Mouse (Mus musculus) brain, adult 2 months (tissue): ENCODE results near the gene Nfam1.

Experiments used
- DNase-seq: peaks from one replicate; pipeline ENCODE4 v3.0.0; 2011; ENCODE audit warnings: low read depth, low spot score

Nfam1 gene

DNA sequence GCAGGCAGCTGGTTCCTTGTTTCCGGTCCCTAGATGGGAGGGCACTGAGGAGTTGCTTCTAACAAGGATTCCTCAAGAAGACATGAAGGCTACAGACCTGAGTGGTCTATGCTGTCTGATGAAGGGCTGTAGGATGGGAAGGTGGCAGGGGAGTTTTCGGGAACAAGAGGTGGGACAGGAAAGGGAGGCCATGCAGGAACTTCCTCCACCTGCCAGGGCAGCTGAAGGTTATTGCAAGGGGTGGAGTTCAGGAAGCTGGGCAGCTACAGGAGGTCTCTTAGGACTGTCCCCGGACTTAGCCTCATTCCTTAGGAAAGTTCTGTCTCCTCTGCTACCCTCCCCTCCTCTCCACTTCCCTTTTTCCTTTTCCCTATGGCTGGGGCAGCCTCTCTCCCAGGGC lies 5.7 kb upstream of the Nfam1 start:
- no peak for DNase-seq

DNA sequence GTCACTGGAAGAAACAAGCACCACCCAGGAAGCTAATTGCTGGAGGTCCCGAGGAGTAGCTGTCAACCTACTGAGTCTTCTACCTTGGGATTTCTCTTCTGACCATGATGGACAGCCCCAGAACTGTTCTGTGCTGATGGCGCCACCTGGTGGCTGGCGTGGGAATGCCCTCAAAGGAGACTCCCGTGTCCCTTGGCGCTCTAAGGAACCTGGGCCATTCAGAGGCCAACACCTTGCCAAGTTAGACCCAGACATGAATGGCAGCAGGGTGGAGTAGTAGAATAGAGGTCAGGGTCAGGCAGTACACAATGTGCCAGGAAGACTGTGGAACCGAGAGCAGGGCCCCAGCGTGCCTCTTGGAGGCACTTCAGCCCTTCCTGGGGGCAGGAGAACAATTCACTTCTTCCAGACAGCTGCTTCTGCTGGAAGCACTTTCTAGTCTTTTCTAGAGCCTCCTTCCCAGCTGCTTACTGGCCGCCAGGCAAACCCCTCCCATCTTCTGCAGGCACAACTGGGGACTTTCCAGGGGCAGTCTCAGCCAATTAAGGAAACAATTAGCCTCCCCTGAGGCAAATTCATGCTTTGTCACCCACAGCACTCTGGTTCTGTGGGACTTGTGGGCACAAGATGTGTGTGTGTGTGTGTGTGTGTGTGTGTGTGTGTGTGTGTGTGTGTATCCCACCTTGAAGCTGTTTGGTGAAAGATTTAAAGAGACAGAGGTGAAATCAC lies 4.8 kb upstream of the Nfam1 start:
- peak; percentile 82 for DNase-seq

DNA sequence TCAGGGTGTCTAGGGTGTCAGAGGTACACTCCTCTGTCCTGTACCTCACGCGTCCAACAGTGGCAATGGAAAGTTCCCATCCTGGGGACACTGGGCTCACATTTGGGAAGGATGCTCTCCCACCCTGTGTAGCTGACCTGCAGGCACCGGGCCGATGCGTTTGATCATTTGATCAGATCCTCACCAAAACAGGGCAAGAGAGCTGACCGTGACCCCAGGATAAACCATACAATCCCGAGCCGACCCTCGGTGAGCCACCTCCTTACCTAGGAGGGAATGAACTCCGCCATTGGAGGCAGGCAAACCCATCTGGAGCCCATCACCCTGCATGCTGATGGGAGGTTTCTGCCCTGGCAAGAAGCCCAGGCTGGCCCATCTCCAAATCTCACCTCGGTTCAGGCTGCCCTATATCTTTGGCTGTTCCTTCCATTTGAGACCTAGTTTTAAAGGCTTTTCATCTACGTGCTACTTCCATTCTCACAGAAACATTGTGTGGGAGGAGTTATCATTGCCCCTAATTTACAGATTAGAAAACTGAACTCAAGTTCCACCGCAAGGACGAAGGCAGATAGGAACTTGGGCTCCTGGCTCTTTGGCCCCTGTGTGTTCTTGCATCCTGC lies 3.9 kb upstream of the Nfam1 start:
- DNase-seq: peak; percentile 72

DNA sequence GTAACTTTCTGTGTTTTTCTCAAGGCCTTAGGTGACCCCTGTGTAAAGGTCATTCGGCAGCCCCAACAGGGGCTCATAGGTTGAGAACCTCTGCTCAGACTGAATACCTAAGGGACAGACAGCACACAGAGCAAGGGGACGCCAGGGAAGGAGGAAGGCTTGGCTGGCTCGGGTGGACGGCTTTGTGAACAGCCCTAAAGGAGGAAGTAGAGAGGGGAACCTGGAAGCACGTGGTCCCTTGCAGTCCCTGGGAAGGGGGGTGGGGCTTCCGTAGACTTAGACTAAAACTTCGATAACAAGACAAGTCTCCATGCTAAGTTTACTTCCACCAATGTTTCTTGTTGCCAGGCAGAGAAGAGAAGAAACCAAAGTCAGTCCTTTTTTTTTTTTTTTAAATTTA lies 3.0 kb upstream of the Nfam1 start:
- DNase-seq: no peak

DNA sequence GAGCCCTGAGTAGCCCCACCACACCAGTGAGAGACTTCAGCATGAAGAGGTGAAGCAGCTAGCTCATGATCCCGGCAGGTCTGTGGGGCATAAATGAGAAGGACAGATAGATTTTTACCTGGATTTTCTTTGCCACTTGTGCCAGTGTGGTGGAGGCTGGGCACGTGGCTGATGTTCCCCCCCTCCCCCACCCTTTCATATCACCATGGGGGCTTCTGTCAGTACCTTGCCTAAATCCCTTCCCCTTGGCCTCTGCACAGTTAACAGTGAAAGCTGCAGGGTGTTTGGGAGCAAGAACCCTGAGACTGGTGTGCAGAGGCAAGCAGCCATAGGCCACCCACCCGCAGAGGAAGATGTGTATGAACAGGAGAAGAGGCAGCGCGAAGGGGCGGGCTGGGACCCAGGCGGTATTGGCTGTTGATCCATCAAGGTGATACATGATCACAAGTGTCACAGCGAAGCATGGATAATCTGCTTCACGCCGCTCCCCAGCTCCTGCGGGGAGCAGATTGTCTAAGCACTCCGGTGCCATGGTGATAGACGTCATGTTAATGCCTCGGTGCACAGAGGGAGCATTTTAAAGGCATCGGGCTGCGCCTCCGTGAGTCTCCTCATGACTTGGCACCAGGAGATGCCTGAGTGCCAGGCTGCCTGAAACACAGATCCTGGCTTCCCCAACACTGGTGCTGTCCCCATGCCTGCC lies 1.3 kb upstream of the Nfam1 start:
- peak; percentile 92 for DNase-seq

DNA sequence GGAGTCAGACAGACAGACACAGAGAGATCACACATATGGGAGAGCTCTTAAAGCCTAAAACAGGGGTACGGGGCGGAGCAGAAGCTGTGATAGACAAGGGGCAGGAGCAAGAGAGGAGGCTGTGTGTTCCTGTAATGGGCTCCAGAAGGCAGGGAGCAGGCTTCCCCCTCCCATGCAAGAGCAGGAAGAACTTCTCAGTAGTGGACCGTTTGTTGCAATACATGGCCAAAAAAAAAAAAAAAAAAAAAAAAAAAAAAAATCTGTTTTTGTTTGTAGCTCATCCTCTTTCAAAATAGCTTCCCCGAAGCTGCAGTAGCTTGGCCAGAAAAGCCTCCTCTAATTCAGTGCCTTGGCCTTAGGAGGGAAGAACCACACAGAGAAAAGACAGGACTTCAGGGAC lies 2.2 kb downstream of the Nfam1 start:
- DNase-seq: no peak

DNA sequence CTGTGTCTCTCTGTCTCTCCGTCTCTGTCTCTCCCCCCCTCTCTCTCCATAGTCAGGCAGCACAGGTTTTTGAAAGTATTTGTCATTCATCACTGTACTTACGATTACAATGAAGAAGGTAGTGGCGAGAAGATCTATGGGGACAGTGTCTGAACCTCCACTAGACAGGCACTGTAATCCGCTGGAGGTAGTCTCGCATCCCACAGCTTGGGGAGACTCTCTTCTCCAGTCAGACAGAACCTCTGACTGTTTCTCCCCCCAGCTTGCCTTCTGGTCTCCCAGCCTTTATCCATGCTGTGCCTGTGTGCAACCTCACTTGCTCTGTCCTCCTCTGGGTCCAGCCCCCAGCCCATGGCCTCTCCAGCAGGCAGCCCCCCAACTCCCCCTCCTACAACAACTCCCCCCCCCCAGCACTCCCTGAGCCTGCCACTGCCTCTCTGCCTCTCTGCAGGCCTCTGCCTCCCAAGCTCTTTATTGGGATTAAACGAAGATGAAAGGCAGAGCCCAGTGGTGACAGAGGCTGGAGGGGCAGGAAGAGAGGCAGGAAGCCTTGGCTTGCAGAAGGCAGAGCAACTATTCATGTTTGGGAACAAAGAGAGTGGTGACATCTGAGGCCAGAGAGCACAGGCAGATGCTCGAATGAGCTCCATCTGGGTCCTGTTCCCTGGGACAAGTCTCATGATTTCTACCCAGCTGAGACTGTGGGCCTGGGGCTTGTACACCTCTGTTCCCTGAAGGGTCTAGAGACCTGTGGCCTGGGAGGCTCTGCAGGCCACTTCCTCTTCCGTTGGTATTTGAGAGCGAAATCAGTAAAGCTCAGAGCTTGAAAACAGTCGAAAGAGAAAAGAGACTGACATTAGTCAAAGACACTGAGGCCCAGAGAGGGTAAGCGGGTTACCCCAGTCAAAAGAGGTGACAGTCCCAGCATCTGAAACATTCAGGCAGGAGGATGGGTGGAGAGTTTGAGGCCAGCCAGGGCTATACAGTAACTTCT lies 3.1 kb downstream of the Nfam1 start:
- no peak for DNase-seq

DNA sequence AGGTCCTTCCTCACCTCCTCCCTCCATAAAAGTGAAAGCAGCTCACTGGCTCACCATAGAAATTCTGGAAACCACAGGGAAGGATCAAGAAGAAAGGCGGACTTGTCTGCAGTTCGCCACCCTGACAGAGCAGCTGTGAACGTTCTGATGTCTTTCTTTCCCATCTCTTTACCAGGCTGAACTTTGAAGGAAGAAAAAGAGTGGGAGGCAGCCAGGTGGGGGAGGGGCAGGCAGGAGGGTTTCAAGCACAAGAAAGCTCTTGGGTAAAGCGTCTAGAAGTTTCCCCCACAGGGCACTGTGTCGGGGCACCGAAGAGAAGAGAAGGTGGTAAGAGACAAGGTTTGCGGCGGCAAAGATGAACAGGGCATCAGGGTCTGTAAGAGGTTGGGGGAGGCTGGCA lies 7.0 kb downstream of the Nfam1 start:
- DNase-seq: peak; percentile 59

DNA sequence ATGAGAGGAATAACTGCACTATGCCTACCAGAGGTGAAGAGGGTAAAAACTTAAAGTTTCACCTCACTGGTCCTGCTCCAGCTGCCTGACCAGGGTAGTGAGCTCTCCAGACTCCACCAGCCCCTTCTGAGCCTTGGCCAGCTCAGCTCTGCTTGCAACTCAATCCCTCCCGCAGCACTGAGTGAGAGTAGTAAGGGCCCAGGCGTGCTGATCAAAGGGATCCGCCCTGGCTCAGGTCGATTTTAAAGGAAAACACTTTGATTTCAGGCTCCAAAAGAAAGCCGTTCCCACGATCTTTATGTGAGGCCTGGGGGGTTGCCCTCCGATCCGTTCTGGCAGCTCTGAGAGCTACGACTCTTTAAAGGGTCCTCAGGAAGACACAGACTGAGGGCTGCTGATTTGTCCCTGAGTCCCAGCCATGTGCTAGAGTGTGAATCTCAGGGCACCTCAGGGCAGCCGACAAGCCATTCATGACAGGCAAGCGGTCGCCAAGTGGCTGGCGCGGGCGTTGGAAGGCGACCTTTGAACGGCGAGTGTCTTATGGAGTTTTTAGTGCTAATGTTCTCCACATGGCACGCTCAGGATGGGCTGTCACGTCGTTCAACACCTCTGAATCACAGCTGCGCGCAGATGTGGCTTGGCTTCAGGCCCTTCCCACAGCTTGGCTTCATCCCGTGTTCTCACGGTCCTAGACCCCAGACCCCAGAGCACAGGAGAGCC lies 7.9 kb downstream of the Nfam1 start:
- DNase-seq: no peak

DNA sequence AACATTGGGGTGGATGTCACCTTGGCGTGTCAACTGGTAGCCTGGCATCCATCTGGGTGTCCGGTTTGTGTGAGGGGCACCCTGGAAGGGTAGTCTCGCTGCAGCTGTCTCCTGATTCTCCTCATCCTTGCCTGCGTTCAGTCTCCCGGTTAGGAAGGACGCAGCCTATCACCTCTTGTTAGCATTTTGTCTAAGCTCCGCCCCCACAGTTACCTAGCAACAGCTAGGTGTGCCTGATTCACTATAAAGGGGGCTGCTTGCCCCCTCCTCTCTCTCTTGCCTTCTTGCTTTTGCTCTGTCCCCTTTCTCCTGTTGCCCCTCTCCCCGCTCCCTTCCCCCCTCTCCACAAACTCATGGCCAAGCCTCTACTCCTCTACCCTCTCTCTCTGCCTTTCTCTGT lies 10.2 kb downstream of the Nfam1 start:
- DNase-seq: no peak

DNA sequence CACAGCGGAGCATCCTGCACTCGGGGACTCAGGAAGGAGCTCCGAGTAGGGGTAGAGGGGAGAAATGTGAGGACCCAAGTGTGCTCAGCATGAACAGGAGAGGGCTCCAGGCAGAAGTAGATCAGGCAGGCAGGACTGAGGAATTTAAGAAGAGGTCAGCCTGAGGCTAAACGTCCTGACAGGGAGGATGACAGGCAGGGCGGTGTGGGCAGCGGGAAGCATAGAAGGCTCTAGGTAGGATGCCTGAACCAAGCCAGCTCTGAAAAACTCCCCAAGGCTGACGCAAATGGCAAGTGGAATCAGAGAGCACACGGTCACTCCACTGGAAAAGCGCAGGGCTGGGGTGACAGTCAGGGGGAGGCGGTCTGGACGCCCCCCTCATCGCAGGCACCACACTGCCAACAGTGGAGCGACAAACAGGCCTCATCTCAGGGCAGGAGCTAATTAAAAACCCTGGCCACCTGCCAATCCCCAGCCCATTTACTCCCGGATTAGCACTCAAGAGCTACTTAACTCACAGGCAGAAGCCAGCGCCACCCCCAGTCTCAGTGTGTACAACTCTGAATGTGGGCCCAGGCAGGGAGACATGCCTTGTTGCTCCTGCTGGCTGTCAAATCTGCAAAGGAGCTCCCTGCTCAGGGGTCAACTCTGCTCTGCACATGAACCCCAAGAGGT lies 22.0 kb downstream of the Nfam1 start:
- DNase-seq: peak; percentile 86

DNA sequence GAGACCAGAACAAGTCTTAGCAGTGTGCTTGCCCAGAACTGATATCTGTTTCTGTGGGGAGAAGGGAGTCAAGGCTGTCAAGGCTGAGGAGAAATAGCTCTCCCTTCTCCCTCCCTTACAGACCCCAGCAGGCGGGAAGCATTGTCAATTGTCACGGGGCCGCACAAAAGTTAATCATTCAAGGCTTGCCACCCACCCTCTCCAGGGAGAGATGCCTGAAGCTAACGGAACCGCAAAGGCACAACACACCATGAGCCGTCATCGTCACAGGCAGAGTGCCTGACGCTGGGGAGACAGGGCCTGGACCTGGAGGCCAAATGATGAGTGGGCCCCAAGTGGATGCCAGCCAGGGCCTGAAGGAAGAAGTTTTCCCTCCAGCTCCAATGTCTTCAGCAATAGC lies 22.7 kb downstream of the Nfam1 start:
- no peak for DNase-seq

DNA sequence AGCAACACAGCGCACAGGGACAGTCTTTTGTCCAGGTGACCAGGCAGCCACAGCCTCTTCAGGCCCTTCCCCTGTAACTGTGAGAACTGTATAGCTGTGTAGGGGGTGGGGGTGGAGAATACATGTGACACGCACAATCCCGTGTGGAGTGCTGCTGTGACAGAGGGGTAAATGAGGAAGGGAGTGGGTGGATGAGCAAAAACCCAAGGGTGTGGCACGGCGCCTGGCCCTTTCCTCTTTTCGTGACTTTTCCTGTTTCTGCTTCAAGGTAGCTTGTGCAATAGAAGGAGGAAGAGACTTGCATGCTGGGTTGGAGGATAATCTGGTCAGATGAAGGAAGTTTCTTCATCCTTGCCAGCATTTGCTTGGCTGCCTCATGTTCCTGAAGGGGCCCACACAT lies 23.6 kb downstream of the Nfam1 start:
- DNase-seq: peak; percentile 64

DNA sequence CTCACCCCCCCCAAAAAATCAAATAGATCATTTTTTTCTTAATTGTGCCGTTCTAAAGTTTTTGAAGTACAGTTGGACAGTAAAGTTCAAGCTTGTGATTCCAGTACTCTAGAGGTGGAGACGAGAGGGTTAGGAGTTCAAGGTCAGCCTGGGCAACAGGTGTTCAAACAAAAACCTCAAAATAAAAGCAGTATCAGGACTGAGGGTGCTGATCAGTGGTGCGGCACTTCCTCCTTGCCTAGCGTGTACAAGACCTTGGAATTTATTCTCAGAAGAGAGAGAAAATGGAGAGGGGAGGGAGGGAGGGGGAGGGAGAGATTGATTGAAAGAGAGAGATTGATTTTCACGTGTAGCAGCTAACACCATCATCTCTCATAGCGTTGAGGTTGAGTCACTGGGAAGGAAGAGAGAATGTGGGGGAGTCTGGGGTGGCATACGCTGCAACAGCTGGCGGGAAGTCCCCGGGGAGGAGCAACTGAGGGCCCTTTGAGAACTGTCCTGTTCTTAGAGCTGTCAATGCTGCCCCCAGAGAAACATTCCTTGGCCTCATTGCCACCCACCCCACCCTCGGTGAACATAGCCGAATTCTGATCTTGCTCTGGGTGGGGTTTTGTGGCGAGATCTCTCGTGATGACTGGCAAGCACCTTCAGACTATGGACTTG lies 24.2 kb downstream of the Nfam1 start:
- peak; percentile 73 for DNase-seq

DNA sequence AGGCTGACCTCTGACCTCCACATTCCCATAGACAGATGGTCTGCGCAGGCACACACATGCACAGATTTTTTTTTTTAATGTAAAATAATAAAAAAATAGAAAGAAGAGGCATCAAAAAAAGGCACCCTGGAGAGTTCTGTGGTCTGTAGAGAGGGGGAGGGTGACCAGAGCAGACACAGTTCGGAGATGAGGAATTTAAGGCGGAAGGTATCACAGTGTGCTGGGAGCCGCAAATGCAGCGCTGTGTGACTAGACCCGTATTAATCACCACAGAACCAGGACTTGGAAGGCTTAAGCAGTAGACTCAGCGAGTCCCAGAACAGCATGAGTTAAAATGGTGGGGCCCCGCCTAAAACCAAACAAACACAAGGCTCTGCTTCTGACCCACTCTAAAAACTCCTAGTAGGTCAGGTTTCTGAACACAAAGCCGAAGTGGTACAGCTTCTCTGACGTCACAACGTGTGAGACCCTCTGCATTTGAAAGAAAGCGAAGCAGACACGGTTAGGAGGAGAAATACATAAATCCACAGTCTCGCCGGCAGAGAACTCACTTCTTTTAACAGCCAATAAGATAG lies 25.7 kb downstream of the Nfam1 start:
- DNase-seq: no peak

DNA sequence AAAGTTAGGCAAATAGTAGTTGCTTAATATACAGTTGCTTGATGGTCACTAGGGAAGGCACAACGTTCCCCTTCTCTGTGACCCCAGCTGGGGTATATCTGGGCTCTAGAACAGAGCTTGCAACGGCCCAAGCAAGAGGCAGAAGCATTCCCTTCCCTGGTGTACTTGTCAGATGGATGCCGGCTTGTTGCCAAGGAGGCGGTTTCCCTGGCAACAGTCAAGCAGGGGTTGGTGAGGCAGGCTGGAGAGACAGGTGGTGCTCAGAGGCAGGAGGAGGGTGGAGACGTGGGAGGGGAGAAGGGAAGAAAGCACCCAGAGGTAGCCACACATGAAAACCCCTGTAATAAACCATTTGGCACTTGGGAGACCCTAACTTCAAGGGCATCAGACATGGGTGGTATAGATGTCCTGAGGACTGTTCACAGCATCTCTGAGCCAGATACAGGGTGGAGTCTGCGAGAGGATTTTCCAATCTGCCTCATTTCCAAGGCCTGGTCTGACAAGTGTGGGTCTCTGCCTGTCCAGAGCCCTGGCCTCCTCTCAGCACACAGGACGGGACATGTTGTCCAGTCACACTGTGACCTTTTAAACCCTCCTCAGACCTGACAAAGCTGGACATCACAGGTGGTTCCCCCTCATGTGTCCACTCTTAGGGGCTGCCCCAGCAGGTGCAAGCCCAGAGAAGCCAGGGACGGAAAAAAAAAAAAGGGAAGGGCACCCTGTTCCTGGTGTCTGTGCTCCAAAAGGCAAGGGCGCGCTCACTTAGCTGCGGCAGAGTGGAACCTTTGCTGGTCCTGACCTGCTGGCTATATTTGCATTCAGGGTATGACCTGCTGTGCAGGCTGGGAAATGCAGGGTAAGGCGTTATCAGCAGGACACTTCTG lies 30.2 kb downstream of the Nfam1 start:
- DNase-seq: peak; percentile 96

DNA sequence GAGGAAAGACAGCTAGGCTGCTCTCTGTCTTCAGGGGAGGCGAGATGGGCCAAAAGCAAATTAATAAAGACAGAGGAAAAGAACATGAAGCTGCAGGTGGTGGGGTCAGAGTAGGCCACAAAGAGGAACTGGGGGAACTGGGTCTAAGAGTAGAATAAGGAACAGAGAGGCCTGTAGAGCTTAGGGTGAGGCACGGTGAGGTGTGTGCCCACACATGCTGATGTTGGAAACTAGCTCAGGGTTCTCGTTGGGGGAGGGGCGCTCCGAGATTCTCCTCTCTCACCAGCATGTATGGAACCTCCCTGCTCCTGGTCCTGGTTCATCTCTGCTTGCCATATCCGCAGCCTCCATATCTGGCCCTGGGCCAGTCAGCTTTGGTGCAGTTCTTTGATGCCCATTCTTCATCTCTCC lies 34.3 kb downstream of the Nfam1 start:
- no peak for DNase-seq

DNA sequence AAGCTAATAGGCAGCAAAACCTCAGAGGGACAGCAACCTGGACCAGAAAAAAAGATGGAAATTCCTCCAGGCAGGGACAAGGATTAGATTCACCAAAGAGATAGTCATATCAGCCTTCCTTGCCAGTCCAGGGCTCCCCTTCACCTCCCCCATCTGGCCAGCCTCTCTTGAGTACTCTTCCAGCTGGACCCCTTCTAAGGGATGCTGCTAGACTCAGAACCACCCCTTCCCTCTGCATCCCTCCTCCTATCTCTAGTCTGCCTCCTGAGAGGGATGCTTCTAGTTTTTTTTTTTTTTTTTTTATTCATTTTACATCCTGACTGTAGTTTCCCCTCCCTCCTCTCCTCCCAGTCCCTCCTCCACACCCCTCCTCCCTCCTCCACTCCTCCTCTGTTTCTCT lies 36.7 kb downstream of the Nfam1 start:
- no peak for DNase-seq

DNA sequence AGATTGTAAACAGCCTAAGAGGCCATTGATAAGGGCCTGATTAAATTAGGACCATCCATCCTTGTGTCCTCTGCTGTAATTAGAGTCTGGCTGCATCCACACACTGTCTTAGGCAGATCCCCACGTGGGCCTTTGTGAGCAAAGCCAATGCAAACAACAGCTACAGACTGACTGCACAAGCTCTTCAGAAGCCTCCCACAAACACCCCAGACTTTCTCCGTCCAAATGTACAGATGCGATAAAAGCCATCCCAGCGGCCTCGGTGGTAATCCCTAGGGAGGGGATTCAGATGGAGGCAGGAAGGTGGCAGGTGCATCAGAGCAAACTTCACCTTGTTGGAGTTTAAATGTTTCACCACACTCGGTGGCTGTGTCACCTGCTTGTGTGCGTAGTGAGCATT lies 37.9 kb downstream of the Nfam1 start:
- DNase-seq: peak; percentile 66
